Mouse (Mus musculus) kidney, adult 18-20 months (tissue): ENCODE results near the gene Reg4.

Source experiments
- DNase-seq: peaks from one replicate; pipeline ENCODE4 v3.0.0; 2021

The Reg4 gene

DNA sequence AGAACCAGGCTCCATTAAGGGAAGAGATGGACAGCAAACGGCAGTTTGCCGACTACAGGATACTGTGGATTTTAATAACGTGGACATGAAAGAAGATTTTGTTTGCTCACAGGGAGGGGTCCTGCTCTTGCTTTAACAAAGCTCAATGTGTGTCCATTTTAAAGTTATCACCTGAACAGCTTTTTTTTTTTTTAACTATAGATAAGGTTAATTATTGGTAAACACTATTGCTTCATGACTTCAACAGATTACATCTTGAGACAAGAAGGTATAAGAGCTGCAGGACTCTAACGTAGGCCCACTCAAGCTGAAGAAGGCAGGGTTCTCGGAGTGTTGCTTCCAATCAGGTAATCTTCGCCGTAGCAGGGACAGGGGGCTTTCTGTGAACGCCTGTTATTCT, at the start of gene Reg4:
Gene Reg4, plus strand, starts transcription at position 301 of the 400 bp plus-strand sequence.
- no peak for DNase-seq

DNA sequence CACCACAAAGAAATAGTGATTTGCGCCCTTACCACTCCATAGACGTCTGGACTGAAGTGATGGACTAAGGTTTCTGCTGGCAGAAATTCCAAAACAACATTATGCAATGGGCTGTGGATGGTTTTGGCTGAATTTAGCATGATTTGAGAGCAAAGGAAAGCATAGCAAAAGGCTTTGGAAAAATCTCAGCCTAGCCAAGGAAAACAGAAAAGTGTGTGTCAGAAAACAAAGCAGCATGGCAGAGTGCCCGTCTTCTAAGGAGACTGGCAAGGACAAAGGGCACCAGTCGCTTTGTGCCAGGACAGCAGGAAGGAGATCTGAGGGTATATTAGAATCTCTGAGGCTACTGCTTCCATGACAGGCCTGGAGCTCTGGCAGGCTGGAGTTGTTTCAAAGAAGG, 43.6 kb upstream of the Reg4 start:
- DNase-seq, result peak; percentile 53

DNA sequence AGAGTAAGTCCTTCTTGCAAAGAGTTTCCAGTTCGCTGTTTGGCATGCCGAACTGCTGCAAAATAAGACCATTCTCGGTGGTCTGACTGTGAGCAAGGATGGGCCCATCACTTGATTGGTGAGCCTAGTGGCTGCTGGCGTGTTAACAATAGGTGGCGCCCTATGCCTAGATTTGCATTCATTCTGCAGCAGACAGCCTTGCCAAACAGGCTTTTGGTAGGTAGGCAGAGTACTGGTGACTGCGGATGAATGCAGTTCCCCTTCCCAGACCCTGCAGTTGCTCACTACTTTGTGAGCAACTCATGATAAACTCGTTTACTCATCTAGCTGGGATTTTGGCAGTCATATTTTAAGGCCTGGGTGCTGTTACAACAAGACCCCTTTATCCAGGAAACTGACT, 41.2 kb upstream of the Reg4 start:
- peak; percentile 59 for DNase-seq

DNA sequence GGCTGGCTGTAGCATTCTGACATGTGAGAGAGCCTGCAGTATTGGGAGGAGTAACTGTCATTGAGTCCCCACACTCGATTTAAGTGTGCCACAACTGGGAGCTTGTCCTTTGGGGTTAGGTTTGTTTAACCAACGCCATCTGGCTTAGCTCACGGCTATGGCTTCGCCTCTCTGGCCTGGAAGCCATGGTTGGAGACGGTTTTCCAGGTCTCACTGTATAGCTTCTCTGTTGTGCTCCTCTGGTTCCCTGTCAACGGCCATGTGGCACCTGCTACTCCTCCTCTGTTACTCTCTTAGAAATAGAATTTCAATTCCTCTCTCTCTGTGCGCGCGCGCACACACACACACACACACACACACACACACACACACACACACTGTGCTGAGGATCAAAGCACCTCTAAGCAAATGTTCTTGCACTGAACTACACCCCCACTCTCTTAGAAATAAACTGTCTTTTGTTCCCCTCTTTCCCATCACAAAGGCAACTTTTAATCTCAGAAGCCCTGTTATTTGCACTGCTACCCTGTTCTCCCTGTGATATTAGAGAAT, 36.7 kb upstream of the Reg4 start:
- no peak for DNase-seq

DNA sequence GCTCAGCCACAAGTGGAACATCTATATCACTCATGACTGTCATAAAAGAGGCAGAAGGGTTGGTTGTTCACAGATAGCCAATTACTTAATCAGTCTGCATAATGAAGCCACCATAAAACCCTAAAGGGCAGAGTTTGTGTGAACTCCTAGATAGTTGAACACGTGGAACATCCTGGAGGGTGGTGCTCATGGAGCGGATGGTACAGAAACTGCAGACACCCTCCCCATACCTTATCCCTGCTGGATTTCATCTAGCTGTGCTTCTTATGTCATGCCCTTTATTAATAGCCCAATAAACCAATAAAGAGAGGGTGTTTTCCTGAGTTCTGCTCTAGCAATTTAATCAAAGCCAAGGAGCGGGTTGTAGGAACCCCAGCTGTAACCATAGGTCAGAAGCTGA, 34.2 kb upstream of the Reg4 start:
- no peak for DNase-seq

DNA sequence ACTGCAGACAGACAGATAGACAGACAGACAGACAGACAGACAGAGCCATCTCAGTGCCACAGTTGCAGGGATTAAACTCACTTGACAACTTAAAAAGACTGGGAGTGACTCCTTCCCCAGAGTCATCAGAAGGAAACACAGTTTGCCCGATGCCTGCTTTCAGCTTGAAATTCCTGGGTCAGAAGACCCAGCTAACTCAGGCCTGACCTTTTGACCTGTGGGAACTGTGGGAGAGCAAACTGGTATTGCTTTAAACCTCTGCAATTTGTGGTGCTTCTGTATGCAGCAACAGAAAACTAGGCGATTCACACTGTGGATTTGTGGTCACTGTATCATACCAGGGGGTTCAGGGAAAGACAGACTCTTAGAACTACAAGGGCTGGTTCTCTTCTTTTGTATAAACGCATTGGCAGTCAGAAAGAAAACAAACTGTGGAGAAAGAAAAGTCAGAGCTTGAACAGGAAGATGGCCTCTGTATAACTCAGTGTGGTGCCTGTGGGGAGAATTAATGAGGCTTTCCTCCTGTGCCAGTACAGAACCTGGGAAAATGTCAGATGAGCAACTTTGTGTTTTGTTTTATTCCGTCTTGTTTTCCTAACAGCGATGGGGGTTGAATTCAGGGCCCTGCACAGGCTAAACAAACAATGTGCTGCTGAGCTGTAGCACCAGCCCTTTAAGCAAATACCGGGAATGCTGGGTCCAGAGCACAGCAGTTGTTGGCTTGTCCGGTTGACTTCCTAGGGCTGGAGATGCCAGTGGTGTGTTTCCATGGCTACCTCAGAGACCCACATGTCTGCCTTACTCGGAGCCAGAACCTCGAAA, 24.0 kb upstream of the Reg4 start:
- no peak for DNase-seq

DNA sequence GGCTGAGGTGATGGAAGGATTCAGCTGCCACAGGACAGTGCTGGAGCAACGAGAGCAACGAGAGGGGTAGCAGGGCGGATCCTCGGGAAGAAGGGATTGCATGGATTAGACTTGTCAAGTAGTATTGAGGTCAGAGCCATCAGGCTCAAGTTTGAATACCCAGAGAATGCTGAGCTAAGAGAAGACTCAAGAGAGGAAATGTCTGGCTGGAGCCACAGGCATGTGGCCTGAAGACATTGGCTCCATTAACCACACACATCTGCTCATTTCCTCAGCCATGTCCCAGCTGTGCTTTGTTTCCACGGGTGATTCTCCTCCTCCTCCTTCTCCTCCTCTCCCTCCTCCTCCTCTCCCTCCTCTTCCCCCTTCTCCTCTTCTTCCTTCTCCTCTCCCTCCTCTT, 22.2 kb upstream of the Reg4 start:
- no peak for DNase-seq

DNA sequence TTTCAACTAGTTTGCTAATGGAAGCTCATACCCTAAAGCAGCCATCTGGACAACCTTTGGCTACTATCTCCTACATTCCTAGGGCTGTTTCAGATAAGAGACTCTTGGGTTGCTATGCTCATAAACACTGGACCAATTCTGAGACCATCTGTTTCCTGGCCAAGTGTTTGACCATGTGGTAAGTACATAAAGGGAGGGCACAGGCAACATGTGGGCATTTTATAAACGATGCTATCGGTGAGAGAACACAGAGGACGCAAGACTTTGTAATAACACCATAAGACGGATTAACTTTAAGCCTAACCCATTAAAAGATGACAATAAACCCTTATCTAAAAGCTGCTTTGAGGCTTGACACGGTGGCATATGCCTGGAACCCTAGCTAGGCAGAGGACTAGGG, 18.7 kb upstream of the Reg4 start:
- no peak for DNase-seq

DNA sequence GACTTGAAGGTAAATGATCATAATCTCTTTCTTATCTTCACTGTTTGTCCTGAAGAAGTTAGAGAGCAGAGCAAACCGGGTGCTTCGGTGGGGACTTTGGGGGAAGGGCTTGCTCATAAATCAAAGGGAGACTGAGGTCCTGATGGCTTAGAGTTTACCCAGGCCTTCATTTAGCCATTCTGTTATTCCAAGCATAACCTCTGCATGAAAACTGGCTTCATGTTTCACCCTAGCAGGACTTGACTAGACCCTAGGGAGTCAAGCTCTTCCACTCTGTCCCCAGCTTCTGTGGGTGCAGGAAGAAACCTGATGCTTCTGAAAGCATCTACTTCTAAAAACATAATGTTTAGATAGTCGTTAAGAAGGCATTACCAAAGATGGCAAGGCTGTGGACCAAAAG, 15.0 kb upstream of the Reg4 start:
- DNase-seq, result no peak

DNA sequence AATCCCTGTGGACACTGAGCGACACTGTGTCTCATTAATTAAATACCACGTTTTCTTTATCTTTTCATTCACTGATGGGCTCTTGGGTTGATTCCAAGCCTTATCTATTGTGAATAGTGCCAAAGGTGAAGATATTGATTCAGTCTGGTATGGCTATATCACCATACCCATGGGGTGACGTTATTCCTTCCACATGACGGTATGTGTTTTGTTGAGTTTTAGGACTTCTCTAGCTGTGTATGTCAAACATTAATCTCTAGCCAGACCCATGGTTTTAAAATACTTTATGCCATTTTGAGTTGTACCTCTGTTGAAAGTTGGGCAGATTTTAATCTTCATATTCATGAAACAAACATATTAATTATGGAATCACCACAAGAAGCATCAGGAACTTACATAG, 12.8 kb upstream of the Reg4 start:
- no peak for DNase-seq

DNA sequence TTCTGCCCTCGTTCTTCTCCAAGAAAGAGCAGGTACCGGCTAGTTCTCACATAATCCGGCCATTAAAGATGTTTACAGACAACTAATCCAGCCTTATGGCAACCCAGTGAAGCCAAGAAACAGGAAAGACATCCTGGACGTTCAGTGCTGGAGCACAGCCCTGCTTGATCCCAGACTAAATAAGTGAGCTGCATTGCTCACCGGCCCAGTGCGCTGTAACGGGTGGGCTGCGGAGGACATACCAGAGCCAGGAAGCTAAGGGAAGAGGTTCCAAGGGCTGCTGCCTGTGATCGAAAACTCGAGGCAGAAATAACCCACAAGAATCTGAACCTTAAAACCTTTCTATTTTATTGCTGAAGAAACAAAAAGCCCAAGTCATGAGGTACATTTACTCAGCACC, 11.1 kb upstream of the Reg4 start:
- DNase-seq, result no peak

DNA sequence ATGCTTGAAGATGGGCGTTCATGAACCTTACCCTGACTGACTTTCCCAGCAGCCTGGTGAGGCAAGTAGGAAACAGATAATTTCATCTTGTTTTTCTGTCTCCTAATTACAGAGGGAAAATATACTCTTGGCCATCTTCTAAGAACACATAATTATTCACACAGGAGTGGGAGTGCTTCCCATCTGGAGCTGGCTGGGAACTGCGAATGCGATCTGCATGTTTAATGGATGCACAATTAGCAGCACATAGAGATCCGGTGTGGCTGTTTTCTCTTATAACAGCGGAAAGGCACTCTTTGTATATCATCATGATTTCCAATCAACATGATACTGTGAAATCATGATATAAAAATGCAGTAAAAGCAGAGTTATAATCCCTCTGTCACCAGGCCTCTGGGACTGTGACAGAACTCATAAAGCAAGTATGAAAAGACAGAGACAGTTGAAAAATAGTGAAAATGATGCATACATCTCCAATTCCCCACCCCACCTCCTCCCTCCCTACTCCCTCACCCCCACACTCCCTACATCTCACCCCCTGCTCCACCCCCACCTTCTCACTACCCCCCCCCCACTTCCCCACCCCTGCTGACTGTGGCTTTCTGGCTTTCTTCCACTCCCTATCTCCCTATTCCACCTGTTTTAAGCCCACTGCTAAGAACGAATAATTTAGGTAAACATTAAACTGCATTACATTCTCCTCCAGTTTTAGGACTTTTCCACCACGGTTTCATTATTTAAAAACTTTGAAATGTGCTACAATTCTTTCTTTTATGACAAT, 10.5 kb upstream of the Reg4 start:
- no peak for DNase-seq

DNA sequence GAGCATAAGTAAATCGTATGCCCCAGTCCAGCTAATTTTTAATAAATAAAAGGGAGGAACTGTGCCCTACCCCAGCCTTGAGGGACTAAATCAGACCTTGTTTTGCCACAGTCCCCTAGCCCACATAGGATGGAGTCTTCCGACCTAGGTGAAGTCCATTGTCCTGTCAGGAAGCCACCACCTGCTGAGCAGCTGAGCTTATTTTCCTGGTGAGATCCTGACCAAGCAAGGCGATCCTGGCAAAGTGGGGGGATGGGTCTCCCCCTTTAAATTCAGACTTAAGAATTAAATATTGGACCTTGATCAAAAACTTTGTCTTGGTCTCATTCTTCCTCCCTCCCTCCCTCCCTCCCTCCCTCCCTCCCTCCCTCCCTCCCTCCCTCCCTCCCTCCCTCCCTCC, 5.7 kb upstream of the Reg4 start:
- DNase-seq, result no peak

DNA sequence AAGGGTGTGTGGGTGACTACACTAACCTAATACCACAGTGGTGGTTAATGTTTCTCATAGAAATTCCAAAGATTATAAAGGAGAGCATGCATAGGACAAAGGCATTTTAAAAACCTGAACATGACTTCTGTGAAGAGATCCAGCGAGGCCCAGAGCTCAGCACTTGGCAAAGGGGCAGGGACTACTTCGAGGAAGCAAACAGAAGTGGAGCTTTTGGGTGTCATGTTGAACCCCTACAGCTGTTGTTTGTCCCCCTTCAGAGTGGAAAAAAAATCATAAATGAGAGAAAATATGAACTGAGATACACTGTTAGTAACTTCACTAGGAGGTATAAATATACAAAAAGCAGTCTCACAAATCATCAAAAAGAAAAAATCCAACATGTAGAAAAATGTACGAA, 1.3 kb downstream of the Reg4 start:
- DNase-seq, result no peak

DNA sequence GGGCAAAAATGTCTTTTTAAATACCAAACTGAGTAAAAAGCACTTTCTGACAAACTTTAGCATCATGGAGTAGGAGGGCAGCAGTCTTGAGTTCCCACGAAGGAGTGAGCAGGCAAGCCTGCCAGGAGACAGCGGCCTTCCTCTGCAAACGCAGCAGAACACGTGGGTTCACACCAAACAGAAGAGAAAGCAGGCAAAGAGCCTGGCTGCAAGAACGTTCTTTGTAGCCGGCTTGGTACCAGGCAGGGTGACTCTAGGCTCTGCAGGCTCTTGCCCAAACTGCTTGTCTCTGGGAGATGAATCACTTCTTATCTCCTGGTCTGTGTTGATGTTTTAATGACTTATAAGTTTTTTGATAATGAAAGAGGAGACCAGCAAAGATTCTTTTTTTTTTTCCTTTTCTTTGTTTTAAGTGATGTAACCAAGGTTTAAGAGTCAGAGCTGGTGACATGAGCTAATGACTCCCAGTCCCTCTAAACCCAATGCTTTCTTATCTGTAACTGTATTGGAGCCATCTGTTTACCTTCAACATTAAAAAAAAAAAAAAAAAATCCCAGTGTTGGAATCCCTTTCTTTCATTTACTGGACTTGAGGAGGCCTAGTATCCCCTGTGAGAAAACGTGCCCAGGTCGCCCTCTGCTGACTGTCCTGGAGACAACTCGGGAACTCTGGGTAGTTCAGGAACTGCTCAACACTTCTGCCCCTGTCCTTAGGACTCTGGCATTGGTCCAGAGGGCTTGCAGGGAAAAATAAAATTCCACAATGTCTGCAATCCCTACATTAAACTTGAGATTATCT, 2.0 kb downstream of the Reg4 start:
- peak; percentile 64 for DNase-seq

DNA sequence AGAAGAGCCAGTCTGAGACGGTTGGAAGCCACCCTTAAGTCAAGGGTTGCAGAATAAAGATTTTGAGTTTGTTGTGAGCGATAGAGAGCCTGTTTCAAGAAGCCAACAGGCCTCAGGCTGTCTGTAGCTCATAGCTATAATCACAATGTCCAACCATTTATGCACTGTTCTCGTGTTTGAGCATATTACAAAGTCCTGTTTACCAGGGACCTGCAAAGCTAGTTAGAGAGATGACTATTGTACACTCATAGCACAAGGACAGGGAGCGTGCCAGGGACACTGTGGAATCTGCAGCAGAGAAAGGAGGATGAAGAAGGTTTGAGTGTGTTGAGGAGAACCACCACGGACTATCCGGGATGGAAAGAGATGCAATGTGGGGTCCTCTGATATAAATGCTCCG, 3.0 kb downstream of the Reg4 start:
- DNase-seq, result no peak

DNA sequence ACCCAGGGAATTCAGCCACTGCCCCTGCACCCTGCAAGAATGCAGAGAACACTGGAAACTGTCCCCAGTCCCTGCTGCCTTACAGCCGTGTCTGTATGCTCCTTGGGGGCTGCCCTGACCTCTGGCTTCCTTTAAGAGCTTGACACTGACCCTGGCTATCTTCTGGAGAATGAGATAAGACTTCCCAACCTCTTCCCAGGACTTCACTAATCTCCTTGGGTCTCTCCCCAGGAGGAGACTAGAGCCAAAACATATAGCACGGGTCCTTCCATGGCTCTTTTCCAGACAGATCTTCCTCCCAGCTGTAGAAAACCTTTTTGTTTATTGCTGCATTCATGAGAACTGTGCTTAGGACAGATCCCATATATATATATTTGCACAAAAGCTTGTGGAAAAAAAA, 3.8 kb downstream of the Reg4 start:
- no peak for DNase-seq

DNA sequence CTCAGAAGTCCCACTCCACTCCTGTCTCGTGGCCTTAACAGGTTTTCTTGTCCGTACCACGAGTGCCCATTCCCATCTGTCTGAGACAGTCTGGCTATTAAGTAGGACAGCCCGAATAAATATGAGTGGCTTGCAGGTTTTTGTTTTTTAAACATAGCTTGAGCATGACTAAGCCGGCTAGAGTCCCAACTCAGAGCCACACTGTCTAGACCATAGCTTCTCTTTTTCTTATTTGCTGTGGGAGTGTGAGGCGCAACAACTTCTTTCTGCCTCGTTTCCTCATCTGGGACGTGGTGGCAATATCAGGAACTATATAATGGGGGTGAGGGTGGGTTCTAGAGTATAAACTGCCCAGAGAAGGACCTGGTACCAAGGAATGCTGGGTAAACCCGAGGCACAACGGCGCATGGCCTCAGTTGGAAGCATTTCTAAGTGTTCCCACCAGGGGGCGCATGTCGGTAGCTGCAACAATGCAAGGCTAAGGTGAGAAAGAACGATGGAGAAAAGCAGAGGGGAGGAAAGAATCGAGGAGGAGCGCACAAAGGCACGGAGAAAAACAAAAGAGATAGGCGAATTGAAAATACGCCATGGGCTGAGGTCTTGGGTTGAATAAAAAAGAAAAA, 5.1 kb downstream of the Reg4 start:
- DNase-seq, result peak; percentile 81

DNA sequence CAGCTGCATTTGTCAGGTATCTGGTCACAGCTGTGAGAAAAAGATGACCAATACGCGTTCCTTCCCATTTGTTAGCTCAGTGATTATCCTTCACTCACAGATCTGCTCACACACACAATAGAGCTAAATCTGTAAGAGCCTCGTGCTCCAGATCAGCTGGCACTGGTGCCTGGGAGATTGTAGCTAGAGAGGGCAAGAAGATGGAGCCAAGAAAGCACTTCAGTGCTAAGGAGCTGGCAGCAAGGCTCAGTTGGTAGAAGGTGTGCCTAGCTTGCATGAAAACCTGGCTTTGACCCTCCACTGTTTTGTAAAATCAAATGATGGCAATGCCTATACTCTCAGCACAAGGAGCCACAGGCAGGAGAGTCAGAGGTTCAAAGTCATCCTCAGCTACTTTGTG, 5.8 kb downstream of the Reg4 start:
- no peak for DNase-seq

DNA sequence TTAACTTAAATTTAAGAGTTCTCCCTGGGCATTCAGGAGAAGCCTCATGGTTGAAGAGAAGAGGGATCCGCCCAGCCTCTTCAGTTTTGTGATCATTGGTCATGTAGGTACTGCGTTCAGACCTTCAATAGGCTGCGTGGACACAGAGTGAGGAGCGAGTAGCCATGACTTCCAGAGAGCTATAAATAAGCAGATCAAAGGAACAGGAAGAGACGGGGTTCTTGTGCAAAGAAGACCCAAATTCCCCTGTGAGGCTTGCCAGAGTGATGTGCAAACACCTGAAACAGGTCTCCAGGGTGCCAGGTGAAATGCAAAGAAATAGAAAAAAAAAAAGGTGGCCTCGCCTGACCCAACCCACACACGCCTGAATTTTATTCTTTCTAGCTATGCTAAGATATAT, 8.0 kb downstream of the Reg4 start:
- DNase-seq, result no peak

DNA sequence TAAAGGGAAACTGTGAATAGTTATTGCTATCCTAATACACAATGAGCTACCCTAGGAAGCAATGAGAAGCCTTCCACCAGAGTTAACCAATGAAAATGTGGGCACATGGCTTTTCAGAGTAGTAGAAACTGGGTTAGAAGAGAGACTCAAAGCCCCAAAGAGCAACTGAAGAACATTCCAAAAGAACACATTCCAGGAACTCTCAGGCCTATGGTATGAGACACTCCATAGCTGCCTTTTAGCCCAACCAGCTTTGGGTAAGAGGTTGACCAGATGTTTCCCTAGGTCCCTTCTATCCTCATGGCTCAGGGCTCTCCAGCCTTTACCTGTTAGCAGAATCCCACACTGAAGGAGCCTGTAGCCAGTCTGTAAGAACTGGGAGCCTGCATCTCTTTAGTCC, 11.5 kb downstream of the Reg4 start:
- DNase-seq, result no peak

DNA sequence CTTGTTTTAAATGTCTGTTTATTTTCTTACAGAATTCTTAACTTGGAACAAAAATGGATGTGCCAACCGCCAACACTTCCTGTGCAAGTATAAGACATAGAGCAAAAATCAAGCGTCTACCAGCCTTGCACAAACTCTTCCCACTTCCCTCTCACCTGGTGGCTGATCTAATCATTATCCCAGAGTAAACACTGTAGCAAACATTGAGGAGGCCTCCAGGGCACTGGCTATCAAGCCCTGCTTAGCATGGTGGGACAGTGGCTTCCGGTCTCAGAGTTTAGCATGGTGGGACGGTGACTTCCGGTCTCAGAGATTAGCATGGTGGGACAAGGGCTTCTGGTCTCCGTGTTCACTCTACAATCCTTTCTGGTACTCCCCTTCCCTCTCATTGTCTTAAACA, 14.3 kb downstream of the Reg4 start:
- DNase-seq, result no peak

DNA sequence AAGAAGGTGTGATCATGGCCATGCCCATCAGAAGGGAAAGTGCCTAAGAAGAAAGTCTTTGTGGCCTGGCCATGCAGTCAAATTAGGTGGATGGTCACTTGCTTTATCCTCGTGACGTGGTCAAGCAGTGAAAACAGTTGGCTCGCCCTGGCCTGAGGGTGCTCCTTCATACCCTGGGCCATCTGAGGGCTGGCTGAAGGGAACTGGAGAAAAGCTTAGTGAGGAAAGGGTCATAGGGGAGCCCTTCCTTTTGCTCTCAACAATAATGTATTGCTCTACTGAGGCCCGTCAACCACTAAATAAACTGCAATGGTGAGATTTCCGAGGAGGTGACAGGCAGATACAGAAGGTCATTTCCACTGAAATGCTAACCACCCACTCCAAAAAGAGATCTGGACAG, 15.3 kb downstream of the Reg4 start:
- DNase-seq, result no peak
